Mouse (Mus musculus) gonadal fat pad, adult 2 months (tissue): Measurements from ENCODE around the gene Npas1. TPM values are rescaled to one million over a fixed set of nuclear protein-coding genes. Genes with fewer than 3 reads are reported as not detected.

Source experiments
- DNase-seq: peaks from one replicate; pipeline ENCODE4 v3.0.0-alpha.2; 2012; ENCODE audit warnings: low read depth
- polyA plus RNA-seq: library from polyadenylated mRNA; depleted of rRNA; stranded (reverse); fragments of >200 nt; gene quantifications from 2 replicates; pipeline ENCODE4 v1.2.3, GENCODE M21; 2012; rRNA removed

The Npas1 gene
- polyA plus RNA-seq, 1 experiment, result not detected

DNA sequence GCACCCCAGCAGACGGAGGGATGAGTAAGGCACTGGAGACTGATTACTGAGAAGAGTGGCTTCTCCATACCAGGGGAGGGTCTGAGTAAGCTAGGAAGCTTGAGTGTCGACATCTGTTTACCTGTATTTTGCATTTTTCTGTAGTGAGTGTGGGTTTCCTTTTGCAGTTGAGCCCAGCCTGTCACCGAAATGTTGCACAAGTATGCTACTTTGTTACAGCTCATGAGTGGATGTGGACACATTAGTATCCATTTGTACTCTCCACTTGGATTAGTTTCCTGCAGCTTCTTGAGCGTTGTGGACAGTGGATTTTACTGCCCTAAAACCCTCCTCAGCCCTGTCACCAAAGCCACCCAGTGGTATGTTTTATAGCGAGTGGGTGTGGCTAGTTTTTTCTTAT, 58.8 kb downstream of the Npas1 start:
- DNase-seq, result no peak

DNA sequence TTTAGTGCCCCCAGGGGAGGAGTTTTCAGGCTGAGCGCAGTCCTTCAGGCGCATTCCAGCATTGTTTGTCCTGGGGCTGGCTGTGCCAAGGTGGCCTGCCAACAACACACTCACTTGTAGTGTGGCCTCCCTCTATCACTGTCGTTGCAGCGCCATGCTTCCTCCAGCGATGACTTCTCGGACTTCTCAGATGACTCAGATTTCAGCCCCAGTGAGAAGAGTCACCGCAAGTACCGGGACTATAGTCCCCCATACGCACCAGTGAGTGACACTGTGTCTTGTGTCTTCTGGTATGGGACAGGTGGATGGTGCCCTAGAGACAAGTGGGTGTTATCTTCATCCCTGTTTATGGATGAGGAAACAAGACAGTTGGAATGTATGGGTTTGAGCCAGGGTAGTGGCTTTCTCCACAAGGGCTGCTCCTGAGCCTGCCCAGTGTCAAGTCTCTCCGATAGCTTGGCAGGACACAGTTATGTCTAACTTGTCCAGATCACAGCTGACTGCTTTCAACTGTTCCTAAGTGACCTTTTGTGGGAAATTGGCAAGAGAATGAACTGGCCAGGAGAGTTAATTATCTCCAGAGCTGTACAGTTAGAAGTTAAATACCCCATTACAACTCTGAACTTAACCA, 60.3 kb downstream of the Npas1 start:
- no peak for DNase-seq

DNA sequence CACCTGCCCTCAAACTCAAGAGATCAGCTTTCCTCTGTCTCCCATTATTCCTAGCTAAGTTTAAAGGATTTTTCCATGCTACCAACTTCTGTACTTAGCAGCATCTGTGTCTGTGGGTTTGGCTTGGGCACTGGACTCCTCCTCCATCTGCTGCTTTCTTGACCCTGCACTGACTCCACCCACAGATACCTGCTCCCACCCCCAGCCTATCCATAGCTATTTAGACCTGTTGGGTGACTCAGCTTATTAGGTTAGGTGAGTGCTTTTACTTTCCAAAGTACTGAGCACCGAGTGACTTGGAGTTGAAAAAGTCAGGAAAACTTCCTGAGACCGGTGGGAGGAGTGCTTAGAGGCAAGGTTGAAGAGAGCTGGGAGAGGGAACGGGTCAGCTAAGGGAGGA, 62.1 kb downstream of the Npas1 start:
- no peak for DNase-seq

DNA sequence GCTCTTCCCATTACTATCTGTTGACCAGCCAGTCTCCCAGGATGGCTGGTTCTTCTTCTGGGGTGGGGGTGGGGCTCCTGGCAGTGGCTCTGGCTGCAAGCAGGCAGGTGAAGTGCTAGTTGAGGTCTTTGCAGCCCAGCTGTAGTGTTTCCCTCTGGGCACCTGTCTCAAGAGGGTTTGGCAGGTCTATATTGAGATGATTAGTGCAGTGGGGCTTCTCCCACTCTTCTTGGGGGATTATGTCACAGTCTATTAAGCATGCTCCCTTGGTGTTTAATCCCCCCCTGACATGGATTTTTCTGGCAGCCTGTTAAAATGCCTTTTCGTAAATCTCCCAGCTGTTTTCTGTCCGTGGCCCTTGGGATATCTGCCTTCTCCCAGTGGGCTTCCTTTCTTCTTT, 64.6 kb downstream of the Npas1 start:
- DNase-seq, result no peak

DNA sequence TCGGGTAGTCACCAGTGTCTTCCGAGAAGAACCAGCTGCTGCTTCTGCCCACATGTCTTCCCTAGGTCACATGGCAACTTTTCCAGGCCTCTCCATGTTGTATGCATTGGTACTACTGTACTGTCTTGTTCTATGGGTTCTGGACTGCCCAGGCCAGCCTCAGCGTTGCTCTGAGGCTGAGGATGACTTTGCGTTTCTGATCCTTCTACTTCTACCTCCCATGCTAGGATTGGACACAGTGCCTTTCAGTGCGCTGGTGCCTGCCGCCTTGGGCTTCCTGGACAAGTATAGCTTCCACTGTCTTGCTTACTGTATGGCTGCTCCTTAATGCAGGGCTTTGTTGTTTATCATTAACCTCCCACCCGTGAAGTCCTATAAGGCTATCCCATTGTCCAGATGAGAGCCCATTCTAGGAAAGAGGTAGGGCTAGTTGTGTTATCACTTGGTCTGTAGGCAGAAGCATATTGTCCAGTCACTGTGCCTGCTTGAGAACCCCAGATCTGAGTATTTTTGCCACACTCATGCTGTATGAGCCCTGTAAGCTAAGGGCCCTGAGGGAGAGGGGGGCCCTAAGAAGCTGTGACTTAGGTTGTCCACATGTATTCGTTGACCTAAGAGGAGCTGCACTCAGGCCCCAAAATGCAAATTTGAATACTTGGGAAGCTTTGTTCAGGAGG, 65.2 kb downstream of the Npas1 start:
- no peak for DNase-seq

DNA sequence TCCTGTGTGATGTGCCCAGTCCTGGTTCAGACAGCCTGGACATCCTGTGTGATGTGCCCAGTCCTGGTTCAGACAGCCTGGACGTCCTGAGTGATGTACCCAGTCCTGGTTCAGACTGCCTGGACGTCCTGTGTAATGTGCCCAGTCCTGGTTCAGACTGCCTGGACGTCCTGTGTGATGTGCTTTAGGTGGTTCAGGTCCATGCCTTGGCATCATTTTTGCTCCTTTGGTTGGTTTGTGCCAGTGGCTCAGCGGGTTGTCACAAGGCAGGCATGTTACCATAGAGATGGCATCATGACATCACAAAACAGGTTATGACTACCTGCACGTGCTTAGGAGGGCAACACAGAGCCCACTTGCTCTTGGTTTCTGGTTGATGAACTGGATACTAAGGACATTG, 66.4 kb downstream of the Npas1 start:
- no peak for DNase-seq

DNA sequence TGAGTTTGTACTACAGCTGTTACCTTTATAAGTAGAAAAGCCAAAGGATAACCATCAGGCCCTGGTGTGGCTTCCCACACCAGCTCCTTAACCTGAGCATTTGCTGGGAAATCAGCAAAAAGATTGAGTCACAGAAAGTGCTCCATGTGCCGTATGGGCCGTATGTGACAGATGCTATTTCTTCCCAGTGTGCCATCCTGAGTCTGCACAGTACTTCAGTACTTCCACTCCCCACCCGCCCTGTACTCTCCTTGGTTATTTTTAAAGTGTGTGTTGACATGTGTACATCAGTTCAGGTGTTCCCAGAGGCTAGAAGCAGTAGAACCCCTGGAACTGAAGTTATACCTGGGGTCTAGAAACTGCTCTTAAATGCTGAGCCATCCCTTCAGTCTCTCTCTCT, 70.5 kb downstream of the Npas1 start:
- DNase-seq, result no peak

Other genes with a start within 250 kb of the Npas1 start
- 0.62 and 0.90 TPM in 2 replicates for gene C5ar2, start 233.6 kb downstream of the Npas1 start, polyA plus RNA-seq
- gene C5ar1, start 218.2 kb downstream of the Npas1 start, polyA plus RNA-seq, result 15.3 and 16.5 TPM in 2 replicates
- gene Inafm1, start 204.1 kb downstream of the Npas1 start, polyA plus RNA-seq, result 37.4 and 49.1 TPM in 2 replicates
- 35.3 and 37.7 TPM in 2 replicates for gene Ccdc9, start 190.9 kb downstream of the Npas1 start, polyA plus RNA-seq
- 13.2 and 14.9 TPM in 2 replicates for gene Bbc3, start 169.3 kb downstream of the Npas1 start, polyA plus RNA-seq
- gene Sae1, start 89.9 kb downstream of the Npas1 start, polyA plus RNA-seq, result 41.0 and 47.9 TPM in 2 replicates
- 26.9 and 30.1 TPM in 2 replicates for gene Zc3h4, start 76.8 kb downstream of the Npas1 start, polyA plus RNA-seq
- gene Tmem160, start 24.9 kb downstream of the Npas1 start, polyA plus RNA-seq, result 111 and 125 TPM in 2 replicates
- gene Arhgap35, start 137.3 kb upstream of the Npas1 start, polyA plus RNA-seq, result 19.2 and 20.2 TPM in 2 replicates
- not detected in 2 replicates for gene Ceacam15, start 198.0 kb upstream of the Npas1 start, polyA plus RNA-seq
- gene Ceacam9, start 244.2 kb upstream of the Npas1 start, polyA plus RNA-seq, result 0.12 and 0.16 TPM in 2 replicates